Mouse (Mus musculus) midbrain, embryonic 10.5 days (tissue): ENCODE results near the gene Vcam1. TPM values are rescaled to one million over a fixed set of nuclear protein-coding genes. Genes with fewer than 3 reads are reported as not detected.

Source experiments
- DNase-seq: peaks from one replicate; pipeline ENCODE4 v3.0.0-alpha.2; 2017; ENCODE audit warnings: low spot score
- H3K27ac ChIP-seq: fragments of 300-500 bp; sonication (generic); replicated peaks from 2 replicates; pipeline ENCODE4 v1.5.1; 2016; ENCODE audit warnings: mild to moderate bottlenecking
- H3K27me3 ChIP-seq: fragments of 300-500 bp; sonication (generic); 2 replicates; pipeline ENCODE4 v1.6.1; 2016; ENCODE audit warnings: low read depth, mild to moderate bottlenecking; ENCODE audit not compliant: poor library complexity, severe bottlenecking
- H3K36me3 ChIP-seq: fragments of 300-500 bp; sonication (generic); 2 replicates; pipeline ENCODE4 v1.6.1; 2016; ENCODE audit warnings: mild to moderate bottlenecking, moderate library complexity
- H3K4me1 ChIP-seq: fragments of 300-500 bp; sonication (generic); 2 replicates; pipeline ENCODE4 v1.6.1; 2016
- H3K4me3 ChIP-seq: fragments of 300-500 bp; sonication (generic); 2 replicates; pipeline ENCODE4 v1.5.1; 2016; ENCODE audit warnings: mild to moderate bottlenecking, moderate library complexity
- H3K9me3 ChIP-seq: fragments of 300-500 bp; sonication (generic); replicated peaks from 2 replicates; pipeline ENCODE4 v1.6.1; 2016; ENCODE audit warnings: mild to moderate bottlenecking
- WGBS: fragments of 180-500 bp; shearing (Covaris S2); methylation state at CpG from one replicate; pipeline ENCODE4 v1.1.7; 2016; 5-methylcytosine and 5-hydroxymethylcytosine counted together
- polyA plus RNA-seq: library from polyadenylated mRNA; unstranded; fragments of >200 nt; fragmentation: Nextera tagmentation; extraction: Ambion mirVana; gene quantifications from 2 replicates; pipeline ENCODE4 v1.2.1, GENCODE M21; 2016

The Vcam1 gene
- polyA plus RNA-seq = 30.2 and 47.0 TPM in 2 replicates

- WGBS = 4% methylated on average over 9 of the region's 9 CpGs
- Histone ChIP-seq H3K4me3 (peak within 1 kb of the TSS; percentile 48), H3K36me3 (peaks cover 3% of the 10 kb centered on the region), H3K27ac (peak within 1 kb of the TSS; percentile 81), H3K27me3 (0 out of 2 replicates have a peak, but pooled peaks cover 7% of the 10 kb centered on the region), H3K9me3 (no peaks in the 10 kb centered on the region), H3K4me1 (peaks cover 61% of the 10 kb centered on the region)
- peak; percentile 79 for DNase-seq
Measured at GRCm38 (mm10) chr3:116129259-116129738, at the start of gene Vcam1. Vcam1 (minus strand) TSS chr3:116129688.

- 92% methylated on average over 6 of the region's 6 CpGs for WGBS
Measured at GRCm38 (mm10) chr3:116175106-116175505, 45.6 kb upstream of the Vcam1 start.

GRCm38 (mm10) chr3:116171461-116171860 lies 42.0 kb upstream of the Vcam1 start:
- no peak for DNase-seq
- WGBS = 82% methylated on average over 5 of the region's 5 CpGs
- Histone ChIP-seq H3K36me3 (no peaks in the 10 kb centered on the region), H3K4me1 (no peaks in the 10 kb centered on the region), H3K27me3 (no peaks in the 10 kb centered on the region), H3K4me3 (no peak overlapping the region), H3K9me3 (no peaks in the 10 kb centered on the region), H3K27ac (no peak overlapping the region)

More at GRCm38 (mm10) chr3:116175106-116175505, 45.6 kb upstream of the Vcam1 start:
- H3K4me1 ChIP-seq = no peaks in the 10 kb centered on the region
- H3K4me3 ChIP-seq = no peak overlapping the region
- no peak overlapping the region for H3K27ac ChIP-seq
- H3K27me3 ChIP-seq = no peaks in the 10 kb centered on the region
- no peak for DNase-seq
- H3K36me3 ChIP-seq = no peaks in the 10 kb centered on the region
- no peaks in the 10 kb centered on the region for H3K9me3 ChIP-seq

GRCm38 (mm10) chr3:116168056-116168455 lies 38.6 kb upstream of the Vcam1 start:
- Histone ChIP-seq H3K9me3 (no peaks in the 10 kb centered on the region), H3K36me3 (no peaks in the 10 kb centered on the region), H3K4me3 (no peak overlapping the region), H3K4me1 (no peaks in the 10 kb centered on the region), H3K27me3 (no peaks in the 10 kb centered on the region), H3K27ac (no peak overlapping the region)
- no peak for DNase-seq
- 89% methylated on average over 2 of the region's 2 CpGs for WGBS

GRCm38 (mm10) chr3:116166296-116166695 lies 36.8 kb upstream of the Vcam1 start:
- Histone ChIP-seq H3K27ac (no peak overlapping the region), H3K36me3 (no peaks in the 10 kb centered on the region), H3K27me3 (no peaks in the 10 kb centered on the region), H3K4me3 (no peak overlapping the region), H3K4me1 (no peaks in the 10 kb centered on the region), H3K9me3 (no peaks in the 10 kb centered on the region)
- DNase-seq = no peak
- 83% methylated on average over 8 of the region's 8 CpGs for WGBS

- H3K27me3 ChIP-seq = no peaks in the 10 kb centered on the region
- H3K27ac ChIP-seq = no peak overlapping the region
- WGBS = 79% methylated on average over 1 of the region's 1 CpGs
- H3K36me3 ChIP-seq = no peaks in the 10 kb centered on the region
- DNase-seq = no peak
- no peaks in the 10 kb centered on the region for H3K9me3 ChIP-seq
- H3K4me1 ChIP-seq = no peaks in the 10 kb centered on the region
- H3K4me3 ChIP-seq = no peak overlapping the region
Measured at GRCm38 (mm10) chr3:116165030-116165429, 35.5 kb upstream of the Vcam1 start.

GRCm38 (mm10) chr3:116163517-116163916 lies 34.0 kb upstream of the Vcam1 start:
- no peak overlapping the region for H3K27ac ChIP-seq
- H3K9me3 ChIP-seq = no peaks in the 10 kb centered on the region
- WGBS = 86% methylated on average over 5 of the region's 5 CpGs
- no peak overlapping the region for H3K4me3 ChIP-seq
- no peak for DNase-seq
- H3K36me3 ChIP-seq = no peaks in the 10 kb centered on the region
- H3K27me3 ChIP-seq = no peaks in the 10 kb centered on the region
- H3K4me1 ChIP-seq = no peaks in the 10 kb centered on the region

GRCm38 (mm10) chr3:116162097-116162666 lies 32.7 kb upstream of the Vcam1 start:
- Histone ChIP-seq H3K27ac (no peak overlapping the region), H3K4me1 (no peaks in the 10 kb centered on the region), H3K9me3 (no peaks in the 10 kb centered on the region), H3K27me3 (no peaks in the 10 kb centered on the region), H3K36me3 (no peaks in the 10 kb centered on the region), H3K4me3 (no peak overlapping the region)
- DNase-seq = no peak
- WGBS = 91% methylated on average over 9 of the region's 9 CpGs

GRCm38 (mm10) chr3:116159376-116159775 lies 29.9 kb upstream of the Vcam1 start:
- WGBS = 96% methylated on average over 5 of the region's 5 CpGs
- Histone ChIP-seq H3K36me3 (no peaks in the 10 kb centered on the region), H3K9me3 (no peaks in the 10 kb centered on the region; the same call in 1 of the 2 replicates), H3K27me3 (no peaks in the 10 kb centered on the region), H3K4me3 (no peak overlapping the region), H3K4me1 (no peaks in the 10 kb centered on the region), H3K27ac (no peak overlapping the region)
- DNase-seq = no peak

GRCm38 (mm10) chr3:116157447-116157990 lies 28.0 kb upstream of the Vcam1 start:
- no peak overlapping the region for H3K4me3 ChIP-seq
- 79% methylated on average over 13 of the region's 13 CpGs for WGBS
- no peaks in the 10 kb centered on the region for H3K27me3 ChIP-seq
- DNase-seq = no peak
- no peaks in the 10 kb centered on the region for H3K36me3 ChIP-seq
- H3K27ac ChIP-seq = no peak overlapping the region
- H3K9me3 ChIP-seq = no peaks in the 10 kb centered on the region; the same call in 1 of the 2 replicates
- no peaks in the 10 kb centered on the region for H3K4me1 ChIP-seq

GRCm38 (mm10) chr3:116150056-116150632 lies 20.7 kb upstream of the Vcam1 start:
- Histone ChIP-seq H3K36me3 (no peaks in the 10 kb centered on the region), H3K9me3 (no peaks in the 10 kb centered on the region; the same call in 1 of the 2 replicates), H3K4me1 (peaks cover 26% of the 10 kb centered on the region), H3K4me3 (no peak overlapping the region), H3K27me3 (no peaks in the 10 kb centered on the region), H3K27ac (no peak overlapping the region)
- DNase-seq = no peak
- 84% methylated on average over 13 of the region's 13 CpGs for WGBS

- Histone ChIP-seq H3K4me3 (no peak overlapping the region), H3K27me3 (no peaks in the 10 kb centered on the region), H3K9me3 (no peaks in the 10 kb centered on the region), H3K4me1 (peaks cover 26% of the 10 kb centered on the region), H3K36me3 (no peaks in the 10 kb centered on the region), H3K27ac (no peak overlapping the region)
- WGBS = 74% methylated on average over 4 of the region's 4 CpGs
- no peak for DNase-seq
Measured at GRCm38 (mm10) chr3:116149096-116149495, 19.6 kb upstream of the Vcam1 start.

GRCm38 (mm10) chr3:116148676-116149075 lies 19.2 kb upstream of the Vcam1 start:
- H3K27me3 ChIP-seq = no peaks in the 10 kb centered on the region
- H3K27ac ChIP-seq = no peak overlapping the region
- H3K36me3 ChIP-seq = no peaks in the 10 kb centered on the region
- H3K4me1 ChIP-seq = peaks cover 26% of the 10 kb centered on the region
- H3K9me3 ChIP-seq = no peaks in the 10 kb centered on the region
- H3K4me3 ChIP-seq = no peak overlapping the region
- DNase-seq = no peak
- 80% methylated on average over 9 of the region's 9 CpGs for WGBS
